Mouse (Mus musculus): ENCODE data around the gene Zfp800.

DNA sequence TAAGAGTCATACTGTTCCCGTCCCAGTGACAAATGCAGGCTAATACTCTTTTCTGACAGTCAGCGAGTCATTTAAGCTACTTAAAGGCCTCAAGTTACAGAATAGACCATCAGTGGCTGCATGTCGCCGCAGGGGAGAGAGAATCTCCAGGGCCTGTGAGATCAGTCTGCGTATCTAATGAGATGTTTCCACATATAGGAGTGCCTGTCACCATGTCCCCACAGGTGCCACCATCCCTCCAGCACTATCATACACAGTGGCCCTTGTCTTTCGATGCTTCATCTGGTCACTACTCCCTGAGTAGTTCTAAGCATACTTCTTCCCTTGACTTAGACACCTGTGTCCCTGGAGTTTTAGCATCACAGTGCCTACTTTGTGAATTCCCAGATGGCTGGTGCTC, 68.0 kb downstream of the Zfp800 start:
- TF ChIP-seq ZNF384 (IDR thresholded peaks at IDR 0.05; ENCODE audit: low read depth, low read length) (no peak), ZC3H11A (IDR thresholded peaks at IDR 0.05; ENCODE audit: borderline replicate concordance, low read depth, low read length) (no peak), HCFC1 (IDR thresholded peaks at IDR 0.05; ENCODE audit: borderline replicate concordance, insufficient read depth, low read length) (no peak)
